Mouse (Mus musculus): ENCODE results near the gene Gm17521. TPM values are rescaled to one million over a fixed set of nuclear protein-coding genes. Genes with fewer than 3 reads are reported as not detected.

The Gm17521 gene
- not detected in 2 replicates for polyA plus RNA-seq (2021; fragmentation: Nextera tagmentation)
- long read RNA-seq, experiment 1 = 0 reads
- long read RNA-seq, experiment 2 = 0 reads

GRCm38 (mm10) chrX:123029569-123029968 is at the start of gene Gm17521:
TSS of gene Gm17521 (minus strand) at chrX:123029669.

Other genes with a start within 250 kb of the Gm17521 start
- 5.3 and 5.7 TPM in 2 replicates for gene Cldn34c1, start 73.8 kb upstream of the Gm17521 start, polyA plus RNA-seq (2021; fragmentation: Nextera tagmentation)
- gene Srsx, start 192.8 kb upstream of the Gm17521 start, polyA plus RNA-seq (2021; fragmentation: Nextera tagmentation) = not detected in 2 replicates
- not detected in 2 replicates for gene Gm17577, start 217.2 kb upstream of the Gm17521 start, polyA plus RNA-seq (2021; fragmentation: Nextera tagmentation)